Mouse (Mus musculus): ENCODE results near the gene Taar8a. TPM values are rescaled to one million over a fixed set of nuclear protein-coding genes. Genes with fewer than 3 reads are reported as not detected.

Taar8a gene
- total RNA-seq, 2 experiments from 2014 or later: not detected

Other genes starting within 250 kb of the Taar8a start
- gene Vnn3, start 225.0 kb upstream of the Taar8a start, total RNA-seq (2021): 10 to 100 TPM; 23.1 to 37.7 TPM
- gene Vnn1, start 181.8 kb upstream of the Taar8a start, total RNA-seq (2021): 10 to 100 TPM; 23.2 to 27.0 TPM
- not detected for gene Taar1, start 156.1 kb upstream of the Taar8a start, total RNA-seq (2021)
- not detected for gene Taar2, start 137.9 kb upstream of the Taar8a start, total RNA-seq (2021)
- not detected for gene Taar3, start 126.9 kb upstream of the Taar8a start, total RNA-seq (2021)
- not detected for gene Taar4, start 116.0 kb upstream of the Taar8a start, total RNA-seq (2021)
- gene Taar5, start 105.8 kb upstream of the Taar8a start, total RNA-seq (2021): not detected
- not detected for gene Taar6, start 90.9 kb upstream of the Taar8a start, total RNA-seq (2021)
- gene Taar7a, start 83.0 kb upstream of the Taar8a start, total RNA-seq (2021): not detected
- gene Taar7b, start 76.6 kb upstream of the Taar8a start, total RNA-seq (2021): not detected
- gene Taar7d, start 49.3 kb upstream of the Taar8a start, total RNA-seq (2021): not detected
- gene Taar7e, start 38.9 kb upstream of the Taar8a start, total RNA-seq (2021): not detected
- not detected for gene Taar7f, start 27.0 kb upstream of the Taar8a start, total RNA-seq (2021)
- gene Taar8b, start 15.8 kb downstream of the Taar8a start, total RNA-seq (2021): not detected
- not detected for gene Taar8c, start 25.4 kb downstream of the Taar8a start, total RNA-seq (2021)
- not detected for gene Taar9, start 33.0 kb downstream of the Taar8a start, total RNA-seq (2021)
- 10 to 100 TPM; 92.2 to 97.9 TPM for gene Stx7, start 72.8 kb downstream of the Taar8a start, total RNA-seq (2021)
- gene Moxd1, start 147.0 kb downstream of the Taar8a start, total RNA-seq (2021): 1 to 10 TPM; 1.0 to 1.9 TPM

Measured in adrenal gland, postnatal 10 days (tissue).